Mouse (Mus musculus) ES-E14 (cell line): Measurements from ENCODE around the gene Rora. TPM values are rescaled to one million over a fixed set of nuclear protein-coding genes. Genes with fewer than 3 reads are reported as not detected.

ENCODE experiments used
- DNase-seq: peaks from one replicate; pipeline ENCODE4 v3.0.0-alpha.2; 2013; ENCODE audit warnings: low read depth, low spot score
- H3K27ac ChIP-seq: 2 replicates; pipeline ENCODE4 v1.5.1; 2012; ENCODE audit warnings: low read depth, mild to moderate bottlenecking, low read length, moderate library complexity, mixed read lengths; ENCODE audit not compliant: poor library complexity, insufficient read depth, severe bottlenecking
- H3K36me3 ChIP-seq: 2 replicates; pipeline ENCODE4 v1.6.1; 2012; ENCODE audit warnings: mild to moderate bottlenecking, low read length, moderate library complexity, mixed read lengths; ENCODE audit not compliant: control insufficient read depth, poor library complexity, insufficient read depth, severe bottlenecking
- H3K4me1 ChIP-seq, 2 experiments: fragments of 150-350 bp in 1 of 2; sonication (generic) in 1 of 2; 2 replicates each; pipeline ENCODE4 v1.6.1; 2012; ENCODE audit warnings: low read length in 2 of 2, mild to moderate bottlenecking in 1 of 2, mixed read lengths in 1 of 2; ENCODE audit not compliant: control insufficient read depth in 2 of 2, insufficient read depth in 2 of 2, poor library complexity in 1 of 2
- H3K4me3 ChIP-seq, 2 experiments: fragments of 150-350 bp in 1 of 2; sonication (generic) in 1 of 2; 2 replicates each; pipeline ENCODE4 v1.5.1; 2012; ENCODE audit warnings: low read length in 2 of 2, low read depth in 1 of 2, mild to moderate bottlenecking in 1 of 2, mixed read lengths in 1 of 2; ENCODE audit not compliant: insufficient read depth in 1 of 2, poor library complexity in 1 of 2, severe bottlenecking in 1 of 2
- H3K9ac ChIP-seq: 2 replicates; pipeline ENCODE4 v1.6.1; 2012; ENCODE audit warnings: low read depth, mild to moderate bottlenecking, low read length, mixed read lengths; ENCODE audit not compliant: poor library complexity, insufficient read depth, severe bottlenecking
- H3K9me3 ChIP-seq: fragments of 150-350 bp; sonication (generic); 2 replicates; pipeline ENCODE4 v1.6.1; 2012; ENCODE audit warnings: low read depth, mild to moderate bottlenecking, low read length; ENCODE audit not compliant: control insufficient read depth, insufficient read depth
- CHD2 ChIP-seq: IDR thresholded peaks from 2 replicates; pipeline ENCODE4 v1.6.1; 2014; ENCODE audit warnings: mild to moderate bottlenecking, low read depth, low read length, inconsistent platforms
- HCFC1 ChIP-seq: IDR thresholded peaks from 2 replicates; pipeline ENCODE4 v1.6.1; 2012; ENCODE audit warnings: low read length, inconsistent platforms, borderline replicate concordance; ENCODE audit not compliant: insufficient read depth
- MAFK ChIP-seq: IDR thresholded peaks from 2 replicates; pipeline ENCODE4 v1.6.1; 2014; ENCODE audit warnings: mild to moderate bottlenecking, low read depth, low read length, inconsistent platforms; ENCODE audit not compliant: insufficient read depth
- ZC3H11A ChIP-seq: IDR thresholded peaks from 2 replicates; pipeline ENCODE4 v1.6.1; 2012; ENCODE audit warnings: low read depth, mild to moderate bottlenecking, inconsistent platforms, low read length, borderline replicate concordance
- ZNF384 ChIP-seq: IDR thresholded peaks from 2 replicates; pipeline ENCODE4 v1.6.1; 2012; ENCODE audit warnings: low read depth, low read length, inconsistent platforms
- in situ Hi-C, 2 experiments: fragments of 600-800 bp; cut with MboI; formaldehyde crosslinking; loops; one replicate each; pipeline ENCODE4 v1.15.1; 2025; ENCODE audit warnings: low sequenced_read_pairs in 2 of 2, inconsistent platforms in 1 of 2; ENCODE audit not compliant: unreplicated experiment in 2 of 2
- total RNA-seq: library from RNA; depleted of rRNA; stranded (reverse); fragments of 300-350 nt; gene quantifications from 2 replicates; pipeline ENCODE4 v1.2.3, GENCODE M21; 2012

Rora gene
- total RNA-seq, 1 experiment, result 2.1 TPM

DNA sequence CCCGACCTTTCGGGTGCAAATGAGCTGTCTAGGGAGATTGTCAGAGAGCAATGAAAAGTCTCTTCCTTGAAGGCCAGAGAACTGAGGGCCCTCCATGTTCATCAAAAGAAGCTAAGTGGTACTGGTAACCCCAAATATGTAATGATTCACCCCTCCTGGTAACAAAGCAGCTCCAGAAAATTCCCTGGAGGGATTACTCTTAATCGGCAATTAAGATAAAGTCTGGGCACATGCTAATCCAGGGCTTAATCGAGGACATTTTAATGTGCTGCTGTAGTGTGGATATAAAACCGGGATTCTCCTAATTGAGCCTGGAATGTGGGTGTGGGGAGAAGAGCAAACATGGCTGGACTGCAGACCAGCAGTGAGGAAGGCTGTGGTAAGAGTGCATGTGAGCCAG, 450.7 kb downstream of the Rora start:
- H3K27ac ChIP-seq, result no peak overlapping the region
- H3K4me1 ChIP-seq, result no peaks in the 10 kb centered on the region
- H3K9me3 ChIP-seq, result no peaks in the 10 kb centered on the region
- H3K4me3 ChIP-seq, result no peak overlapping the region
- no peak overlapping the region for H3K9ac ChIP-seq
- H3K36me3 ChIP-seq, result no peaks in the 10 kb centered on the region
- in situ Hi-C loops, result no loop called here
- DNase-seq, result no peak
- no peak for TF ChIP-seq CHD2
- no peak for TF ChIP-seq HCFC1
- TF ChIP-seq ZNF384, result no peak
- no peak for TF ChIP-seq MAFK
- TF ChIP-seq ZC3H11A, result no peak

DNA sequence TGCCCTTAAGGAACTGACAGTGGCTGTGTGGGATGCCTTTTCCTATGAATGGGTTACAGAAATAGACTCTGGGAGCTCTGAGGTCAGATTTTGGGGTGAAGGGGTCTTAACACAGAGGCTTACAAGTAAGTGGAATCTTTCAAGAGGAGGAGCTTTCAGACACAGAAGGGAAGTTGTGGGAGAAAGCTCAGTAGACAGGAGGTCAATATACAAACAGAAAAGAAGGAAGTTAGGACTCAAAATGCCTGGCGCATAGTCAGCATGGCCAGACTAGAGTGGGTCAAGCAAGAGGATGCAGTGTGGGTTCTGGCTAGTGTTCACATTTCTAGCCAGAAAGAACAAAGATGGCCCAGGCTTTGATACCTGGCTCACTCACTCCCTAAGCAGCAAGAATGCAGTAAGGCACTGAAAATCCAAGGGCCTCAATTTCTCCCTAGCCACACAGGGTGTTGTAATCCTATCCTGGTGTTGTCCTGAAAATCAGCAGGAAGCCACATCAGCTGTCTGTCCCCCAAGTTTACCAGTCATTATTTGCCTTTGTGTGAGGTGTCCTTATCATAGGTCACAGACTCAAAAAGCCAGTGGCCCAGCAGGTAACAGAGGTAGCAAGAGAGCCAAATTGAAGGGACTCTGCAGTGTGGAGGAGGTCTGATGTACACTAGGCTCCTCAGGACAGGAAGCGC, 456.2 kb downstream of the Rora start:
- in situ Hi-C loops, result no loop called here
- H3K9ac ChIP-seq, result no peak overlapping the region
- TF ChIP-seq CHD2 (no peak), ZC3H11A (no peak), ZNF384 (no peak), HCFC1 (no peak), MAFK (no peak)
- no peak for DNase-seq
- no peaks in the 10 kb centered on the region for H3K9me3 ChIP-seq
- no peaks in the 10 kb centered on the region for H3K36me3 ChIP-seq
- H3K4me1 ChIP-seq, result no peaks in the 10 kb centered on the region
- H3K4me3 ChIP-seq, result no peak overlapping the region
- no peak overlapping the region for H3K27ac ChIP-seq

DNA sequence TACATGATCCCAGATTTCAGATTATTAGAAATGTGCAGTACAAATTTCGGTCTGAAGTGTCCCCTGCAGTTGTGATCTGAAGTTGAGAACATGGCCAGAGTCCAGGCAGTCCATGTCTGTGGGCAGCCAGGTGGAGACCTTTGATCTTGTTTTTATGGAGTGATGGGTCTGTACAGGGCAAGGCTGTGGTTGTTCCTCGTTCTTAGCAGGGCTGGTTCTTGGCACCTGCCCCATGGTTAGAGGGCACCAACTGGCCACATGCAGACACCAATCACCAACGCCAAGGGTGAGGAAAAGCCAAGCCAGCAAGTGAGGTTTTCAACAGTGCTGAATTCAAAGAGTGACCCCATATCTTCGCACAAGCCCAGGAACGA, 456.7 kb downstream of the Rora start:
- no peak for DNase-seq
- H3K9me3 ChIP-seq, result no peaks in the 10 kb centered on the region
- H3K4me1 ChIP-seq, result no peaks in the 10 kb centered on the region
- no peaks in the 10 kb centered on the region for H3K36me3 ChIP-seq
- no peak overlapping the region for H3K9ac ChIP-seq
- no peak for TF ChIP-seq ZNF384
- TF ChIP-seq ZC3H11A, result no peak
- no peak for TF ChIP-seq HCFC1
- no peak for TF ChIP-seq MAFK
- TF ChIP-seq CHD2, result no peak
- in situ Hi-C loops, result no loop called here
- no peak overlapping the region for H3K27ac ChIP-seq
- no peak overlapping the region for H3K4me3 ChIP-seq

DNA sequence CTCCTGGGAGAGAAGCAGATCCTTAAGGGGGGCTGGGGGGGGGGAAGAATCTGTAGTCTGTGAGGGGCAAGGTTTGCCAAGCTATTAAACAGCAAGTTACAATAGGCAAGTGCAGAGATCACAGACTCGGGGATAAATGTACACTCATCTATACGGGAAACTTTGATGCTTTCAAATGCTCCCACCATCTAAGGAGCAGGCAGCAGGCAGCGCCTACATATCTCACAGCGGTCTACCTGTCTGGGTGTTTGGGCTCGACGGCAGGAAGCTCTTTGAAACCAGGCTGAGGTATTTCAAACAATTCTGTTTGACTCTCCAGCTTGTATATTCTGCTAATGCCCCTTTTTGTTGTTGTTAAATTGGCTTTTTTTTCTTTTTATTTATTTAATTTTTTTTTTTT, 457.1 kb downstream of the Rora start:
- Histone ChIP-seq H3K9me3 (no peaks in the 10 kb centered on the region), H3K4me1 (no peaks in the 10 kb centered on the region), H3K9ac (no peak overlapping the region), H3K36me3 (no peaks in the 10 kb centered on the region), H3K27ac (no peak overlapping the region), H3K4me3 (no peak overlapping the region)
- no peak for TF ChIP-seq HCFC1
- no peak for TF ChIP-seq CHD2
- TF ChIP-seq ZC3H11A, result no peak
- no peak for TF ChIP-seq MAFK
- no peak for TF ChIP-seq ZNF384
- in situ Hi-C loops, result no loop called here
- DNase-seq, result no peak

DNA sequence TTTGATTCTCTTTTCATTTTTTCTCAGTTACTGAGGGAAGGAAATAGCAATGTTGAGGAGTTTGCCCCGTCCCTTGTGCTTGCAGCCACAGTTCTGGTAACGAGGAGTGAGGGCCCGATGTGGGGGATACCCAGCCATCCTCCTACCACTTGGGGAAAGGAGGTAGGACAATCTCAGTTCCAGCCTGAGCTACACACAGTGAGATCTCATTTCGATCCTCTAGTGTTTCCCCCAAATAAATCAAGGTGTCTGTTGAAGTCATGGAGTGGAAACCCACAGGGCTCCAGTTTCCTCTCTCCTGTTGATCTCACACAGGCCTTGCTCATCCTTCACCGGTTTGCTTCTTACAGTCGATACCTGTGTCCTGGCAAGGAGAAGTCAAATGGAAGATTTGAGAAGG, 458.0 kb downstream of the Rora start:
- in situ Hi-C loops, result no loop called here
- DNase-seq, result no peak
- H3K4me1 ChIP-seq, result no peaks in the 10 kb centered on the region

More for the DNA sequence above, 458.0 kb downstream of the Rora start:
- Histone ChIP-seq H3K9me3 (no peaks in the 10 kb centered on the region), H3K4me3 (no peak overlapping the region), H3K36me3 (no peaks in the 10 kb centered on the region), H3K27ac (no peak overlapping the region), H3K9ac (no peak overlapping the region)
- TF ChIP-seq ZC3H11A (no peak), CHD2 (no peak), HCFC1 (no peak), ZNF384 (no peak), MAFK (no peak)
